Mouse (Mus musculus): ENCODE measurements around the gene Folh1. TPM values are rescaled to one million over a fixed set of nuclear protein-coding genes. Genes with fewer than 3 reads are reported as not detected.
"Not testable (repeated sequence)": the region's sequence is repeated elsewhere in the genome, so short reads cannot be mapped to it uniquely, and the experiment has no call there.

Folh1 gene
- not detected in 2 replicates for polyA plus RNA-seq (2015; fragmentation: Nextera tagmentation; extraction: Ambion mirVana)

- Histone ChIP-seq H3K27me3 (replicated peaks; ENCODE audit: control insufficient read depth, insufficient read depth, low read length) (no peaks in the 10 kb centered on the region), H3K4me3 (ENCODE audit: low read depth, low read length) (no peak within 1 kb of the TSS), H3K9me3 (ENCODE audit: control insufficient read depth) (no peaks in the 10 kb centered on the region), H3K36me3 (ENCODE audit: control insufficient read depth, insufficient read depth) (no peaks in the 10 kb centered on the region), H3K9ac (ENCODE audit: low read depth, low read length) (no peak within 1 kb of the TSS), H3K4me1 (replicated peaks; ENCODE audit: control insufficient read depth, insufficient read depth, low read length) (no peaks in the 10 kb centered on the region), H3K27ac (ENCODE audit: low read depth, low read length) (no peak within 1 kb of the TSS), H3K4me2 (replicated peaks; ENCODE audit: low read depth) (no peak within 1 kb of the TSS)
- TF ChIP-seq CTCF (IDR thresholded peaks at IDR 0.05; ENCODE audit: low read depth): no peak
- WGBS: 10% methylated on average over 11 of the region's 11 CpGs
- ATAC-seq: no peak
These were observed at the start of gene Folh1 for GRCm38 (mm10) chr7:86775617-86776325. TSS of gene Folh1 (minus strand) at chr7:86775943.

- Histone ChIP-seq H3K9me3 (ENCODE audit: control insufficient read depth) (no peaks in the 10 kb centered on the region), H3K4me1 (replicated peaks; ENCODE audit: control insufficient read depth, insufficient read depth, low read length) (no peaks in the 10 kb centered on the region), H3K9ac (ENCODE audit: low read depth, low read length) (no peak overlapping the region), H3K36me3 (ENCODE audit: control insufficient read depth, insufficient read depth) (no peaks in the 10 kb centered on the region), H3K27ac (ENCODE audit: low read depth, low read length) (no peak overlapping the region), H3K4me2 (replicated peaks; ENCODE audit: low read depth) (no peak overlapping the region), H3K27me3 (replicated peaks; ENCODE audit: control insufficient read depth, insufficient read depth, low read length) (no peaks in the 10 kb centered on the region), H3K4me3 (ENCODE audit: low read depth, low read length) (no peak overlapping the region)
- WGBS: 77% methylated on average over 1 of the region's 1 CpGs
- ATAC-seq: no peak
- TF ChIP-seq CTCF (IDR thresholded peaks at IDR 0.05; ENCODE audit: low read depth): no peak
These were observed 40.7 kb upstream of the Folh1 start for GRCm38 (mm10) chr7:86816466-86816865.

GRCm38 (mm10) chr7:86815716-86816115 is 40.0 kb upstream of the Folh1 start:
- not testable (repeated sequence) for H3K27ac ChIP-seq (ENCODE audit: low read depth, low read length); H3K4me3 ChIP-seq (ENCODE audit: low read depth, low read length); H3K9ac ChIP-seq (ENCODE audit: low read depth, low read length); H3K4me2 ChIP-seq (replicated peaks; ENCODE audit: low read depth); H3K36me3 ChIP-seq (ENCODE audit: control insufficient read depth, insufficient read depth); H3K27me3 ChIP-seq (replicated peaks; ENCODE audit: control insufficient read depth, insufficient read depth, low read length); ATAC-seq; H3K9me3 ChIP-seq (ENCODE audit: control insufficient read depth); H3K4me1 ChIP-seq (replicated peaks; ENCODE audit: control insufficient read depth, insufficient read depth, low read length)
- WGBS: 89% methylated on average over 6 of the region's 6 CpGs

- not testable (repeated sequence) for H3K9me3 ChIP-seq (ENCODE audit: control insufficient read depth); H3K27me3 ChIP-seq (replicated peaks; ENCODE audit: control insufficient read depth, insufficient read depth, low read length); H3K27ac ChIP-seq (ENCODE audit: low read depth, low read length); H3K36me3 ChIP-seq (ENCODE audit: control insufficient read depth, insufficient read depth); H3K4me3 ChIP-seq (ENCODE audit: low read depth, low read length); H3K9ac ChIP-seq (ENCODE audit: low read depth, low read length); H3K4me2 ChIP-seq (replicated peaks; ENCODE audit: low read depth); H3K4me1 ChIP-seq (replicated peaks; ENCODE audit: control insufficient read depth, insufficient read depth, low read length); ATAC-seq
- 82% methylated on average over 4 of the region's 5 CpGs for WGBS
These were observed 39.5 kb upstream of the Folh1 start for GRCm38 (mm10) chr7:86815241-86815640.

GRCm38 (mm10) chr7:86794727-86795126 is 19.0 kb upstream of the Folh1 start, which contains the start of gene Vmn2r77:
TSS of gene Vmn2r77 (plus strand) at chr7:86795027.
- H3K4me2 ChIP-seq (replicated peaks; ENCODE audit: low read depth): no peak within 1 kb of the TSS
- H3K9me3 ChIP-seq (ENCODE audit: control insufficient read depth): no peaks in the 10 kb centered on the region
- H3K36me3 ChIP-seq (ENCODE audit: control insufficient read depth, insufficient read depth): no peaks in the 10 kb centered on the region
- H3K4me3 ChIP-seq (ENCODE audit: low read depth, low read length): no peak within 1 kb of the TSS
- no peaks in the 10 kb centered on the region for H3K4me1 ChIP-seq (replicated peaks; ENCODE audit: control insufficient read depth, insufficient read depth, low read length)
- no peak within 1 kb of the TSS for H3K27ac ChIP-seq (ENCODE audit: low read depth, low read length)
- H3K9ac ChIP-seq (ENCODE audit: low read depth, low read length): no peak within 1 kb of the TSS
- no peak for TF ChIP-seq CTCF (IDR thresholded peaks at IDR 0.05; ENCODE audit: low read depth)
- ATAC-seq: no peak
- no peaks in the 10 kb centered on the region for H3K27me3 ChIP-seq (replicated peaks; ENCODE audit: control insufficient read depth, insufficient read depth, low read length)

GRCm38 (mm10) chr7:86771621-86772020 is 4.1 kb downstream of the Folh1 start:
- no peak for ATAC-seq
- no peak overlapping the region for H3K4me2 ChIP-seq (replicated peaks; ENCODE audit: low read depth)
- H3K9me3 ChIP-seq (ENCODE audit: control insufficient read depth): no peaks in the 10 kb centered on the region
- WGBS: 86% methylated on average over 3 of the region's 3 CpGs
- H3K4me1 ChIP-seq (replicated peaks; ENCODE audit: control insufficient read depth, insufficient read depth, low read length): no peaks in the 10 kb centered on the region
- TF ChIP-seq CTCF (IDR thresholded peaks at IDR 0.05; ENCODE audit: low read depth): no peak
- no peak overlapping the region for H3K4me3 ChIP-seq (ENCODE audit: low read depth, low read length)
- H3K36me3 ChIP-seq (ENCODE audit: control insufficient read depth, insufficient read depth): no peaks in the 10 kb centered on the region
- H3K27me3 ChIP-seq (replicated peaks; ENCODE audit: control insufficient read depth, insufficient read depth, low read length): no peaks in the 10 kb centered on the region
- no peak overlapping the region for H3K9ac ChIP-seq (ENCODE audit: low read depth, low read length)
- H3K27ac ChIP-seq (ENCODE audit: low read depth, low read length): no peak overlapping the region

- Histone ChIP-seq H3K9me3 (ENCODE audit: control insufficient read depth) (no peaks in the 10 kb centered on the region), H3K4me1 (replicated peaks; ENCODE audit: control insufficient read depth, insufficient read depth, low read length) (no peaks in the 10 kb centered on the region), H3K27me3 (replicated peaks; ENCODE audit: control insufficient read depth, insufficient read depth, low read length) (no peaks in the 10 kb centered on the region), H3K36me3 (ENCODE audit: control insufficient read depth, insufficient read depth) (no peaks in the 10 kb centered on the region), H3K4me3 (ENCODE audit: low read depth, low read length) (no peak overlapping the region), H3K4me2 (replicated peaks; ENCODE audit: low read depth) (no peak overlapping the region), H3K27ac (ENCODE audit: low read depth, low read length) (no peak overlapping the region), H3K9ac (ENCODE audit: low read depth, low read length) (no peak overlapping the region)
- no peak for TF ChIP-seq CTCF (IDR thresholded peaks at IDR 0.05; ENCODE audit: low read depth)
- ATAC-seq: no peak
These were observed 11.1 kb downstream of the Folh1 start for GRCm38 (mm10) chr7:86764628-86765027.

Measured in intestine, postnatal 0 days (tissue).